Mouse (Mus musculus) lung, postnatal 0 days (tissue): ENCODE data around the gene Pou2f1. TPM values are rescaled to one million over a fixed set of nuclear protein-coding genes. Genes with fewer than 3 reads are reported as not detected.
A peak's percentile ranks its signal among the peaks of the same experiment; 100 is the strongest.

Source experiments
- ATAC-seq: fragments of 200-750 bp; cut with Nextera tagmentation; 2 replicates; pipeline ENCODE4 v1.8.0; 2017; ENCODE audit warnings: moderate library complexity
- DNase-seq: peaks from one replicate; pipeline ENCODE4 v3.0.0-alpha.2; 2016; ENCODE audit warnings: low spot score
- H3K27ac ChIP-seq: fragments of 300-500 bp; sonication (generic); 2 replicates; pipeline ENCODE4 v1.5.1; 2014; ENCODE audit warnings: antibody characterized with exemption, mild to moderate bottlenecking, low read length, mixed read lengths
- H3K27me3 ChIP-seq: fragments of 300-500 bp; sonication (generic); replicated peaks from 2 replicates; pipeline ENCODE4 v1.6.1; 2014; ENCODE audit warnings: low read length, mixed read lengths; ENCODE audit not compliant: insufficient read depth
- H3K36me3 ChIP-seq: fragments of 300-500 bp; sonication (generic); 2 replicates; pipeline ENCODE4 v1.6.1; 2014; ENCODE audit warnings: low read length, mixed read lengths; ENCODE audit not compliant: insufficient read depth
- H3K4me1 ChIP-seq: fragments of 300-500 bp; sonication (generic); 2 replicates; pipeline ENCODE4 v1.6.1; 2014; ENCODE audit warnings: antibody characterized with exemption, low read depth, low read length, mixed read lengths; ENCODE audit not compliant: insufficient read depth
- H3K4me2 ChIP-seq: fragments of 300-500 bp; sonication (generic); replicated peaks from 2 replicates; pipeline ENCODE4 v1.6.1; 2014; ENCODE audit warnings: low read depth, mild to moderate bottlenecking, low read length, moderate library complexity, mixed read lengths
- H3K4me3 ChIP-seq: fragments of 300-500 bp; sonication (generic); 2 replicates; pipeline ENCODE4 v1.5.1; 2014; ENCODE audit warnings: low read depth, low read length
- H3K9ac ChIP-seq: fragments of 300-500 bp; sonication (generic); replicated peaks from 2 replicates; pipeline ENCODE4 v1.6.1; 2014; ENCODE audit warnings: low read depth, mild to moderate bottlenecking
- H3K9me3 ChIP-seq: fragments of 300-500 bp; sonication (generic); 2 replicates; pipeline ENCODE4 v1.6.1; 2016; ENCODE audit warnings: low read length, mixed read lengths
- CTCF ChIP-seq: IDR thresholded peaks from 2 replicates; pipeline ENCODE4 v1.5.1; 2016; ENCODE audit warnings: antibody characterized with exemption, mild to moderate bottlenecking
- EP300 ChIP-seq: IDR thresholded peaks from 2 replicates; pipeline ENCODE4 v1.6.1; 2016; ENCODE audit warnings: antibody characterized with exemption, mild to moderate bottlenecking, control low read depth
- WGBS: fragments of 180-500 bp; shearing (Covaris S2); extraction: QIAGEN DNeasy Blood & Tissue Kit; methylation state at CpG from one replicate; pipeline ENCODE4 v1.1.7; 2014; 5-methylcytosine and 5-hydroxymethylcytosine counted together
- polyA plus RNA-seq: library from polyadenylated mRNA; unstranded; fragments of >200 nt; fragmentation: Nextera tagmentation; extraction: Ambion mirVana; gene quantifications from 2 replicates; pipeline ENCODE4 v1.2.1, GENCODE M21; 2015

Pou2f1 gene
- polyA plus RNA-seq, 1 experiment from 2014 or later: 7.9 TPM

GRCm38 (mm10) chr1:165837546-165837945 is 164.9 kb downstream of the Pou2f1 start:
- no peak overlapping the region for H3K9ac ChIP-seq
- WGBS: 22% methylated on average over 8 of the region's 8 CpGs
- H3K27ac ChIP-seq: no peak overlapping the region
- DNase-seq (peak; percentile 27), ATAC-seq (peak; percentile 61)
- TF ChIP-seq EP300 (no peak), CTCF (no peak)
- no peak overlapping the region for H3K4me2 ChIP-seq
- no peaks in the 10 kb centered on the region for H3K9me3 ChIP-seq
- H3K4me3 ChIP-seq: no peak overlapping the region
- no peaks in the 10 kb centered on the region for H3K36me3 ChIP-seq
- peaks cover 5% of the 10 kb centered on the region for H3K4me1 ChIP-seq
- peaks cover 7% of the 10 kb centered on the region; the same call in 1 of the 2 replicates for H3K27me3 ChIP-seq

- Histone ChIP-seq H3K27me3 (peaks cover 7% of the 10 kb centered on the region; the same call in 1 of the 2 replicates), H3K4me2 (no peak overlapping the region), H3K27ac (no peak overlapping the region), H3K4me3 (no peak overlapping the region), H3K4me1 (peaks cover 5% of the 10 kb centered on the region), H3K9me3 (no peaks in the 10 kb centered on the region), H3K9ac (no peak overlapping the region), H3K36me3 (no peaks in the 10 kb centered on the region)
- 22% methylated on average over 6 of the region's 6 CpGs for WGBS
- DNase-seq (peak; percentile 38), ATAC-seq (peak; percentile 25)
- no peak for TF ChIP-seq EP300
- TF ChIP-seq CTCF: no peak
Observed at GRCm38 (mm10) chr1:165836461-165836860, 166.0 kb downstream of the Pou2f1 start.

- Histone ChIP-seq H3K27ac (no peak overlapping the region), H3K4me3 (no peak overlapping the region), H3K27me3 (no peaks in the 10 kb centered on the region; the same call in 1 of the 2 replicates), H3K4me2 (no peak overlapping the region), H3K4me1 (no peaks in the 10 kb centered on the region; the same call in 1 of the 2 replicates), H3K9ac (no peak overlapping the region), H3K9me3 (no peaks in the 10 kb centered on the region), H3K36me3 (no peaks in the 10 kb centered on the region)
- no peak for DNase-seq
- no peak for TF ChIP-seq CTCF
- 40% methylated on average over 12 of the region's 12 CpGs for WGBS
- ATAC-seq: no peak
Observed at GRCm38 (mm10) chr1:165834633-165834975, 167.9 kb downstream of the Pou2f1 start.

GRCm38 (mm10) chr1:165833910-165834632 is 168.4 kb downstream of the Pou2f1 start:
- no peaks in the 10 kb centered on the region; the same call in 1 of the 2 replicates for H3K27me3 ChIP-seq
- H3K4me2 ChIP-seq: no peak overlapping the region
- TF ChIP-seq EP300: no peak
- no peak for TF ChIP-seq CTCF
- H3K4me3 ChIP-seq: no peak overlapping the region
- ATAC-seq: no peak
- no peak overlapping the region for H3K27ac ChIP-seq
- H3K4me1 ChIP-seq: no peaks in the 10 kb centered on the region; the same call in 1 of the 2 replicates
- 28% methylated on average over 17 of the region's 17 CpGs for WGBS
- no peak for DNase-seq
- H3K9me3 ChIP-seq: no peaks in the 10 kb centered on the region
- no peaks in the 10 kb centered on the region for H3K36me3 ChIP-seq
- no peak overlapping the region for H3K9ac ChIP-seq

- Histone ChIP-seq H3K36me3 (no peaks in the 10 kb centered on the region), H3K4me3 (no peak overlapping the region), H3K9ac (no peak overlapping the region), H3K27me3 (no peaks in the 10 kb centered on the region; the same call in 1 of the 2 replicates), H3K9me3 (no peaks in the 10 kb centered on the region), H3K27ac (no peak overlapping the region), H3K4me2 (no peak overlapping the region), H3K4me1 (no peaks in the 10 kb centered on the region; the same call in 1 of the 2 replicates)
- TF ChIP-seq CTCF (no peak), EP300 (no peak)
- WGBS: 33% methylated on average over 4 of the region's 4 CpGs
- DNase-seq (no peak), ATAC-seq (no peak)
Observed at GRCm38 (mm10) chr1:165833244-165833643, 169.2 kb downstream of the Pou2f1 start.

- Histone ChIP-seq H3K4me1 (no peaks in the 10 kb centered on the region), H3K9ac (no peak overlapping the region), H3K9me3 (no peaks in the 10 kb centered on the region), H3K27me3 (no peaks in the 10 kb centered on the region), H3K4me2 (no peak overlapping the region), H3K36me3 (no peaks in the 10 kb centered on the region), H3K27ac (no peak overlapping the region), H3K4me3 (no peak overlapping the region)
- ATAC-seq: no peak
- 92% methylated on average over 5 of the region's 5 CpGs for WGBS
- no peak for TF ChIP-seq EP300
- TF ChIP-seq CTCF: no peak
- no peak for DNase-seq
Observed at GRCm38 (mm10) chr1:165829890-165830289, 172.6 kb downstream of the Pou2f1 start.
